Mouse (Mus musculus): ENCODE measurements at regions not wholly inside any gene's neighbourhood (a gene's known extent, or its start where the extent isn't known, plus 50 kb on each side); places are given as distances from the start of the nearest gene placed in this dataset.

GRCm38 (mm10) chr14:102674635-102675034 is 307.8 kb downstream of the Kctd12 start:
- 90% methylated on average over 5 of the region's 5 CpGs for WGBS
- H3K27me3 ChIP-seq = no peaks in the 10 kb centered on the region
- H3K4me3 ChIP-seq = no peak overlapping the region
- no peak overlapping the region for H3K27ac ChIP-seq
- 0 out of 2 replicates have a peak, but pooled peaks cover 2% of the 10 kb centered on the region for H3K4me1 ChIP-seq (replicated peaks)
- no peak overlapping the region for H3K4me2 ChIP-seq
- H3K9me3 ChIP-seq = no peaks in the 10 kb centered on the region
- no peak for ATAC-seq (ENCODE audit: low FRiP score)
- H3K36me3 ChIP-seq = no peaks in the 10 kb centered on the region
- H3K9ac ChIP-seq = no peak overlapping the region

GRCm38 (mm10) chr14:102673724-102674123 is 308.7 kb downstream of the Kctd12 start:
- no peak overlapping the region for H3K4me3 ChIP-seq
- no peak for ATAC-seq (ENCODE audit: low FRiP score)
- no peak overlapping the region for H3K9ac ChIP-seq
- H3K27ac ChIP-seq = no peak overlapping the region
- H3K36me3 ChIP-seq = no peaks in the 10 kb centered on the region
- no peaks in the 10 kb centered on the region for H3K9me3 ChIP-seq
- no peaks in the 10 kb centered on the region for H3K27me3 ChIP-seq
- 0 out of 2 replicates have a peak, but pooled peaks cover 2% of the 10 kb centered on the region for H3K4me1 ChIP-seq (replicated peaks)
- 44% methylated on average over 5 of the region's 5 CpGs for WGBS
- no peak overlapping the region for H3K4me2 ChIP-seq

- no peaks in the 10 kb centered on the region for H3K9me3 ChIP-seq
- H3K27me3 ChIP-seq = no peaks in the 10 kb centered on the region
- no peak overlapping the region for H3K27ac ChIP-seq
- no peak overlapping the region for H3K9ac ChIP-seq
- no peaks in the 10 kb centered on the region for H3K36me3 ChIP-seq
- no peak overlapping the region for H3K4me3 ChIP-seq
- H3K4me2 ChIP-seq = no peak overlapping the region
- ATAC-seq (ENCODE audit: low FRiP score) = no peak
- WGBS = 79% methylated on average over 2 of the region's 2 CpGs
- no peaks in the 10 kb centered on the region for H3K4me1 ChIP-seq (replicated peaks)
These were observed 319.2 kb downstream of the Kctd12 start for GRCm38 (mm10) chr14:102663240-102663639.

- H3K4me2 ChIP-seq = no peak overlapping the region
- no peak for ATAC-seq (ENCODE audit: low FRiP score)
- H3K9me3 ChIP-seq = no peaks in the 10 kb centered on the region
- no peak overlapping the region for H3K4me3 ChIP-seq
- no peak overlapping the region for H3K9ac ChIP-seq
- no peaks in the 10 kb centered on the region for H3K27me3 ChIP-seq
- no peaks in the 10 kb centered on the region for H3K36me3 ChIP-seq
- no peak overlapping the region for H3K27ac ChIP-seq
- H3K4me1 ChIP-seq (replicated peaks) = no peaks in the 10 kb centered on the region
- 83% methylated on average over 11 of the region's 11 CpGs for WGBS
These were observed 322.1 kb downstream of the Kctd12 start for GRCm38 (mm10) chr14:102660351-102660750.

GRCm38 (mm10) chr14:102656235-102656634 is 326.2 kb downstream of the Kctd12 start:
- H3K4me3 ChIP-seq = no peak overlapping the region
- no peak overlapping the region for H3K9ac ChIP-seq
- no peaks in the 10 kb centered on the region for H3K36me3 ChIP-seq
- 86% methylated on average over 1 of the region's 1 CpGs for WGBS
- no peak overlapping the region for H3K27ac ChIP-seq
- no peak for ATAC-seq (ENCODE audit: low FRiP score)
- no peak overlapping the region for H3K4me2 ChIP-seq
- H3K4me1 ChIP-seq (replicated peaks) = no peaks in the 10 kb centered on the region
- H3K27me3 ChIP-seq = no peaks in the 10 kb centered on the region
- H3K9me3 ChIP-seq = peaks cover 5% of the 10 kb centered on the region; the same call in 1 of the 2 replicates

GRCm38 (mm10) chr14:102629601-102630000 is 352.8 kb downstream of the Kctd12 start:
- H3K4me1 ChIP-seq (replicated peaks) = no peaks in the 10 kb centered on the region
- no peak overlapping the region for H3K4me3 ChIP-seq
- no peak overlapping the region for H3K4me2 ChIP-seq
- no peak overlapping the region for H3K27ac ChIP-seq
- no peaks in the 10 kb centered on the region for H3K27me3 ChIP-seq
- no peaks in the 10 kb centered on the region for H3K9me3 ChIP-seq
- no peaks in the 10 kb centered on the region for H3K36me3 ChIP-seq
- ATAC-seq (ENCODE audit: low FRiP score) = no peak
- 74% methylated on average over 2 of the region's 2 CpGs for WGBS
- H3K9ac ChIP-seq = no peak overlapping the region

- Histone ChIP-seq H3K9me3 (no peaks in the 10 kb centered on the region), H3K4me2 (no peak overlapping the region), H3K4me3 (no peak overlapping the region), H3K27me3 (no peaks in the 10 kb centered on the region), H3K9ac (no peak overlapping the region), H3K36me3 (no peaks in the 10 kb centered on the region), H3K4me1 (replicated peaks) (no peaks in the 10 kb centered on the region), H3K27ac (no peak overlapping the region)
- no peak for ATAC-seq (ENCODE audit: low FRiP score)
These were observed 360.9 kb downstream of the Kctd12 start for GRCm38 (mm10) chr14:102621546-102621945.

- 55% methylated on average over 4 of the region's 4 CpGs for WGBS
- no peak for ATAC-seq (ENCODE audit: low FRiP score)
- Histone ChIP-seq H3K9me3 (no peaks in the 10 kb centered on the region), H3K4me3 (no peak overlapping the region), H3K27me3 (no peaks in the 10 kb centered on the region), H3K27ac (no peak overlapping the region), H3K4me1 (replicated peaks) (no peaks in the 10 kb centered on the region), H3K4me2 (no peak overlapping the region), H3K9ac (no peak overlapping the region), H3K36me3 (no peaks in the 10 kb centered on the region)
These were observed 363.4 kb downstream of the Kctd12 start for GRCm38 (mm10) chr14:102619056-102619455.

- no peaks in the 10 kb centered on the region for H3K4me1 ChIP-seq (replicated peaks)
- no peaks in the 10 kb centered on the region for H3K9me3 ChIP-seq
- peak; percentile 46; the same call in 1 of the 2 replicates for ATAC-seq (ENCODE audit: low FRiP score)
- H3K27ac ChIP-seq = no peak overlapping the region
- 34% methylated on average over 7 of the region's 7 CpGs for WGBS
- H3K9ac ChIP-seq = no peak overlapping the region
- H3K27me3 ChIP-seq = no peaks in the 10 kb centered on the region
- no peak overlapping the region for H3K4me2 ChIP-seq
- no peak overlapping the region for H3K4me3 ChIP-seq
- H3K36me3 ChIP-seq = no peaks in the 10 kb centered on the region
These were observed 366.7 kb downstream of the Kctd12 start for GRCm38 (mm10) chr14:102615588-102616309.

GRCm38 (mm10) chr14:102606055-102606454 is 376.4 kb downstream of the Kctd12 start:
- H3K36me3 ChIP-seq = no peaks in the 10 kb centered on the region
- no peak overlapping the region for H3K9ac ChIP-seq
- no peak overlapping the region for H3K4me2 ChIP-seq
- no peaks in the 10 kb centered on the region for H3K9me3 ChIP-seq
- 86% methylated on average over 5 of the region's 5 CpGs for WGBS
- H3K4me1 ChIP-seq (replicated peaks) = no peaks in the 10 kb centered on the region
- no peaks in the 10 kb centered on the region for H3K27me3 ChIP-seq
- H3K27ac ChIP-seq = no peak overlapping the region
- H3K4me3 ChIP-seq = no peak overlapping the region
- ATAC-seq (ENCODE audit: low FRiP score) = no peak

GRCm38 (mm10) chr14:102594850-102595249 is 387.6 kb downstream of the Kctd12 start:
- Histone ChIP-seq H3K27ac (no peak overlapping the region), H3K4me2 (no peak overlapping the region), H3K9me3 (no peaks in the 10 kb centered on the region), H3K4me3 (no peak overlapping the region), H3K9ac (no peak overlapping the region), H3K36me3 (no peaks in the 10 kb centered on the region), H3K27me3 (no peaks in the 10 kb centered on the region), H3K4me1 (replicated peaks) (no peaks in the 10 kb centered on the region)
- WGBS = 88% methylated on average over 3 of the region's 3 CpGs
- ATAC-seq (ENCODE audit: low FRiP score) = no peak

GRCm38 (mm10) chr14:102553781-102554180 is 428.7 kb downstream of the Kctd12 start:
- Histone ChIP-seq H3K27ac (no peak overlapping the region), H3K36me3 (no peaks in the 10 kb centered on the region), H3K9me3 (no peaks in the 10 kb centered on the region), H3K9ac (no peak overlapping the region), H3K27me3 (no peaks in the 10 kb centered on the region), H3K4me3 (no peak overlapping the region), H3K4me2 (no peak overlapping the region), H3K4me1 (replicated peaks) (no peaks in the 10 kb centered on the region)
- no peak for ATAC-seq (ENCODE audit: low FRiP score)
- 70% methylated on average over 2 of the region's 2 CpGs for WGBS

- Histone ChIP-seq H3K9ac (no peak overlapping the region), H3K4me2 (no peak overlapping the region), H3K4me1 (replicated peaks) (no peaks in the 10 kb centered on the region), H3K9me3 (no peaks in the 10 kb centered on the region), H3K36me3 (no peaks in the 10 kb centered on the region), H3K27me3 (no peaks in the 10 kb centered on the region), H3K4me3 (no peak overlapping the region), H3K27ac (no peak overlapping the region)
- ATAC-seq (ENCODE audit: low FRiP score) = no peak
- WGBS = 88% methylated on average over 2 of the region's 2 CpGs
These were observed 429.8 kb downstream of the Kctd12 start for GRCm38 (mm10) chr14:102552598-102552997.
